Mouse (Mus musculus) hindbrain, embryonic 12.5 days (tissue): Measurements from ENCODE around the gene Alpi. TPM values are rescaled to one million over a fixed set of nuclear protein-coding genes. Genes with fewer than 3 reads are reported as not detected.

Experiments used
- ATAC-seq: fragments of 200-750 bp; cut with Nextera tagmentation; 2 replicates; pipeline ENCODE4 v1.8.0; 2017; ENCODE audit warnings: moderate TSS enrichment; ENCODE audit not compliant: low FRiP score
- H3K27ac ChIP-seq: fragments of 300-500 bp; sonication (generic); 2 replicates; pipeline ENCODE4 v1.5.1; 2016; ENCODE audit warnings: mild to moderate bottlenecking
- H3K27me3 ChIP-seq: fragments of 300-500 bp; sonication (generic); 2 replicates; pipeline ENCODE4 v1.6.1; 2016; ENCODE audit warnings: mild to moderate bottlenecking
- H3K36me3 ChIP-seq: fragments of 300-500 bp; sonication (generic); 2 replicates; pipeline ENCODE4 v1.6.1; 2016; ENCODE audit warnings: mild to moderate bottlenecking
- H3K4me1 ChIP-seq: fragments of 300-500 bp; sonication (generic); 2 replicates; pipeline ENCODE4 v1.6.1; 2016
- H3K4me2 ChIP-seq: fragments of 300-500 bp; sonication (generic); replicated peaks from 2 replicates; pipeline ENCODE4 v1.6.1; 2016; ENCODE audit warnings: mild to moderate bottlenecking
- H3K4me3 ChIP-seq: fragments of 300-500 bp; sonication (generic); 2 replicates; pipeline ENCODE4 v1.5.1; 2016; ENCODE audit warnings: mild to moderate bottlenecking
- H3K9ac ChIP-seq: fragments of 300-500 bp; sonication (generic); 2 replicates; pipeline ENCODE4 v1.6.1; 2016; ENCODE audit warnings: mild to moderate bottlenecking, moderate library complexity
- H3K9me3 ChIP-seq: fragments of 300-500 bp; sonication (generic); replicated peaks from 2 replicates; pipeline ENCODE4 v1.6.1; 2016; ENCODE audit warnings: mild to moderate bottlenecking
- WGBS: fragments of 180-500 bp; shearing (Covaris S2); methylation state at CpG from one replicate; pipeline ENCODE4 v1.1.7; 2016; 5-methylcytosine and 5-hydroxymethylcytosine counted together
- polyA plus RNA-seq: library from polyadenylated mRNA; unstranded; fragments of >200 nt; fragmentation: Nextera tagmentation; extraction: Ambion mirVana; gene quantifications from 2 replicates; pipeline ENCODE4 v1.2.1, GENCODE M21; 2016

Gene Alpi
- polyA plus RNA-seq, 1 experiment from 2014 or later = not detected

GRCm38 (mm10) chr1:87103936-87104335, 2.5 kb upstream of the Alpi start:
- WGBS = 75% methylated on average over 1 of the region's 1 CpGs
- Histone ChIP-seq H3K4me3 (no peak overlapping the region), H3K36me3 (no peaks in the 10 kb centered on the region), H3K27ac (no peak overlapping the region), H3K4me1 (no peaks in the 10 kb centered on the region), H3K9ac (no peak overlapping the region), H3K4me2 (no peak overlapping the region), H3K27me3 (peaks cover 10% of the 10 kb centered on the region), H3K9me3 (no peaks in the 10 kb centered on the region)
- no peak for ATAC-seq

GRCm38 (mm10) chr1:87102114-87102513, 708 bp upstream of the Alpi start:
- Histone ChIP-seq H3K4me1 (no peaks in the 10 kb centered on the region), H3K4me2 (no peak overlapping the region), H3K27me3 (peaks cover 13% of the 10 kb centered on the region), H3K36me3 (no peaks in the 10 kb centered on the region), H3K9ac (no peak overlapping the region), H3K27ac (no peak overlapping the region), H3K9me3 (no peaks in the 10 kb centered on the region), H3K4me3 (no peak overlapping the region)
- WGBS = 88% methylated on average over 3 of the region's 3 CpGs
- ATAC-seq = no peak

DNA sequence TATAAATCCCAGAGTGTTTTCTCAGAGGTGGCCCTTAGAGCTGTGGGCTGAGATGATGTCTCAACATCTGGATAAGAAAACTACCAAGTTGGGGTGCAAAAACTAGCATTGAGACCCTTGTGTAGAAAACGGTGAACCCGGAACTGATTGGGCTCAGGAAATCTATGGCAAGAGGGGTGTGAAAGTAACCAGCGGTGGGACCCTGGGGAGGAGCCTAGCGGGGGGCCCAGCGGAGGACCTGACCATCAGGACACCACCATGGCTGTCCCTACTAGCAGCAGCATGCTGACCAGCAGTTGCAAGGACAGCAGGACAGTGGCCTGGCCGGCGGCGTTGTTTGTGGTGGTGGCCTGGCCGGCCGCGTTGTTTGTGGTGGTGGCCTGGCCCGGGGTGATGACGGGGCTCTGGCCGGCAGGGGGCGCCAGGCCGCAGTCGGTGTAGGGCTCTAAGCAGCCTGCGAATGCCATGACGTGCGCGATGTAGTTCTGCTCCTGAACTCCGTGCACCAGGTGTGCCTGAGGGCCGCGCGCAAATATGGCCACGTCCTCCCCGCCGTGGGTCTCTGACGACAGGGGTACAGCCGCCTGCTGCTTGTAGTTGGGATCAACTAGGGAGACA, 2.9 kb downstream of the Alpi start:
- Histone ChIP-seq H3K4me3 (no peak overlapping the region), H3K27me3 (peaks cover 13% of the 10 kb centered on the region), H3K36me3 (no peaks in the 10 kb centered on the region), H3K9ac (no peak overlapping the region), H3K27ac (no peak overlapping the region), H3K4me1 (no peaks in the 10 kb centered on the region), H3K9me3 (no peaks in the 10 kb centered on the region), H3K4me2 (peak overlapping the region; percentile 32)
- ATAC-seq = peak; percentile 74; the same call in 1 of the 2 replicates
- WGBS = 12% methylated on average over 30 of the region's 30 CpGs

GRCm38 (mm10) chr1:87095642-87096041, 5.8 kb downstream of the Alpi start:
- Histone ChIP-seq H3K9me3 (no peaks in the 10 kb centered on the region), H3K4me1 (no peaks in the 10 kb centered on the region), H3K4me2 (no peak overlapping the region), H3K27me3 (peaks cover 13% of the 10 kb centered on the region), H3K4me3 (no peak overlapping the region), H3K27ac (no peak overlapping the region), H3K9ac (no peak overlapping the region), H3K36me3 (no peaks in the 10 kb centered on the region)
- ATAC-seq = no peak
- WGBS = 82% methylated on average over 8 of the region's 8 CpGs

DNA sequence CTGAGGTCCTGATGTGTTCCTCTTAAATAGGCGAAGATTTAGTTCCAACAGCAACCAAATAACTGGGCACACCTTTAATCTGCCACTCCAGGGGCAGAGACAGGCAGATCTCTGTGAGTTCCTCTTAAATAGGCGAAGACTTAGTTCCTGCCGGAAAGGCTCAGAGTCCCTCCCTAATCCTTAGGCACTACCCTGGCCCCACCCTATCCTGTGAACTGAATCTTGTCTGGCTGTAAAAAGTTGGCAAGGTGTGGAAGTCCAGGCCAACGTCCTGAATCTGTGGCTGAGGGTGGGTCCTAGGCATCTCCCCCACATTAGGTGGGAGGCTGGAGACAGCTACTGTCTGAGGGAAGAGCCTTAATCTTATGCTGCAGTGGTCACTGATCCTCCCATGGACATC, 11.6 kb downstream of the Alpi start, which contains the start of gene Alppl2:
Gene Alppl2 (minus strand): TSS at position 101 of the 400 bp plus-strand sequence.
- no peaks in the 10 kb centered on the region; the same call in 1 of the 2 replicates for H3K9me3 ChIP-seq
- no peaks in the 10 kb centered on the region for H3K36me3 ChIP-seq
- no peaks in the 10 kb centered on the region for H3K27me3 ChIP-seq
- 85% methylated on average over 4 of the region's 4 CpGs for WGBS
- no peak within 1 kb of the TSS for H3K27ac ChIP-seq
- H3K4me3 ChIP-seq = no peak within 1 kb of the TSS
- H3K4me1 ChIP-seq = no peaks in the 10 kb centered on the region
- no peak within 1 kb of the TSS for H3K4me2 ChIP-seq
- H3K9ac ChIP-seq = no peak within 1 kb of the TSS
- ATAC-seq = no peak

DNA sequence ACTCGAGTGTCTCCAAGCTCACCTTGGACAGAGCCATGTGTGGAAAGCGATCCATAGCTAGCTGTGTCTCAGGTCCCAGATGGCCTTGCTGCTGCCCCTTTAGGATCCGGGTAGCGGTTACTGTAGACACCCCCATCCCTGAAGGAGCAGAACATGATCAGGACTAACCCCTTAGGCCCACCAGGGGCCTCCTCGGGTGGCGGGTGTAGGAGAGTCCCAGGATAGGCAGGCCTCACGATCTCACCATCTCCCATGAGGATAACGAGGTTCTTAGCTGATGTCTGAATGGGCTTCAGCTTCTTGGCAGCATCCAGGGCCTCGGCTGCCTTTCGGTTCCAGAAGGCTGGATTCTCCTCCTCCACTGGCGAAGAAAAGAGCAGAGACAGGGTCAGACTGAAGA, 12.2 kb downstream of the Alpi start:
- Histone ChIP-seq H3K27ac (no peak overlapping the region), H3K4me2 (no peak overlapping the region), H3K36me3 (no peaks in the 10 kb centered on the region), H3K9ac (no peak overlapping the region), H3K27me3 (no peaks in the 10 kb centered on the region), H3K4me1 (no peaks in the 10 kb centered on the region), H3K4me3 (no peak overlapping the region), H3K9me3 (no peaks in the 10 kb centered on the region; the same call in 1 of the 2 replicates)
- WGBS = 90% methylated on average over 11 of the region's 11 CpGs
- ATAC-seq = no peak

DNA sequence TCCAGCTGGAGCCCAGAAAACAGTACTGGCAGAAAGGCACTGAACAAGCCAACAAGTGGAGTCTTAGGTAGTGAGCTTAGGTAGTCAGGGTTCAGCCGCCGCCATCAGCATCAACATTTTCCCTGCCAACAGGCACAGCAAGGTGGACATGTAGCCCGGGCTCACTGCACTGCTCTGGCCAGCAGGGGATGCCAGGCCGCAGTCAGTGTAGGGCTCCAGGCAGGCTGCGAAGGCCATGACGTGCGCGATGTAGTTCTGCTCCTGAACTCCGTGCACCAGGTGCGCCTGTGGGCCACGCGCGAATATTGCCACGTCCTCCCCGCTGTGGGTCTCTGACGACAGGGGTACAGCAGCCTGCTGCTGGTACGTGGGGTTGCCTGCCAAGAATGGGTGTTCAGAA, 14.4 kb downstream of the Alpi start:
- Histone ChIP-seq H3K9ac (no peak overlapping the region), H3K4me2 (no peak overlapping the region), H3K4me3 (no peak overlapping the region), H3K4me1 (no peaks in the 10 kb centered on the region), H3K27ac (no peak overlapping the region), H3K36me3 (no peaks in the 10 kb centered on the region), H3K27me3 (no peaks in the 10 kb centered on the region), H3K9me3 (no peaks in the 10 kb centered on the region; the same call in 1 of the 2 replicates)
- ATAC-seq = peak; percentile 52; the same call in 1 of the 2 replicates
- WGBS = 66% methylated on average over 17 of the region's 17 CpGs

DNA sequence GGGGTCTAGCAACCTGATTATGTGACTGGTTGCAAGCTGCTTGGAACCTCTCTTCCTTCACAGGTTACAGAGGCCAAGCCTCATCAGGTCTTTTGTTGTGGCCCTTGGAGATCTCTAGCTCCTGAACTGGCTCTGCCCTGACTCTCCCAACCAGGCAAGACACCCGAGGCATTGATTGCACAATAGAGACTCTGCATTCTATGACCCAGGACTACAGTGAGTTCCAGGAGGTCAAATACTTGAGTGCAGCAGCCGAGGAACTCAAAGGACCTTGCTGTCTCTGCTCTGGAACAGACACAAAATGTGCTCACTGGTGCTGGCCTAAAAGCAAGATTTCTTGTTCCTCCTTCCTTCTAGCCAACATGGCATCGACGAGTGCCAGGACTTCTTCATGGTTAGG, 15.2 kb downstream of the Alpi start:
- no peaks in the 10 kb centered on the region for H3K4me1 ChIP-seq
- no peaks in the 10 kb centered on the region for H3K36me3 ChIP-seq
- H3K9me3 ChIP-seq = no peaks in the 10 kb centered on the region; the same call in 1 of the 2 replicates
- no peak overlapping the region for H3K4me3 ChIP-seq
- WGBS = 68% methylated on average over 4 of the region's 4 CpGs
- no peak for ATAC-seq
- no peaks in the 10 kb centered on the region for H3K27me3 ChIP-seq
- no peak overlapping the region for H3K9ac ChIP-seq
- no peak overlapping the region for H3K27ac ChIP-seq
- no peak overlapping the region for H3K4me2 ChIP-seq

- Histone ChIP-seq H3K9me3 (no peaks in the 10 kb centered on the region), H3K4me3 (no peak overlapping the region), H3K9ac (no peak overlapping the region), H3K27ac (no peak overlapping the region), H3K4me2 (no peak overlapping the region), H3K4me1 (no peaks in the 10 kb centered on the region), H3K36me3 (no peaks in the 10 kb centered on the region), H3K27me3 (no peaks in the 10 kb centered on the region)
- WGBS = 78% methylated on average over 8 of the region's 8 CpGs
- no peak for ATAC-seq
These were observed 27.6 kb downstream of the Alpi start for GRCm38 (mm10) chr1:87073776-87074175.

GRCm38 (mm10) chr1:87070720-87071119, 30.7 kb downstream of the Alpi start:
- no peaks in the 10 kb centered on the region for H3K27me3 ChIP-seq
- WGBS = 45% methylated on average over 16 of the region's 16 CpGs
- ATAC-seq = no peak

GRCm38 (mm10) chr1:87060913-87061312, 40.5 kb downstream of the Alpi start:
- Histone ChIP-seq H3K9me3 (no peaks in the 10 kb centered on the region), H3K4me2 (no peak overlapping the region), H3K9ac (no peak overlapping the region), H3K4me1 (no peaks in the 10 kb centered on the region), H3K27me3 (no peaks in the 10 kb centered on the region), H3K4me3 (no peak overlapping the region), H3K27ac (no peak overlapping the region), H3K36me3 (no peaks in the 10 kb centered on the region)
- no peak for ATAC-seq

More at GRCm38 (mm10) chr1:87070720-87071119, 30.7 kb downstream of the Alpi start:
- H3K4me1 ChIP-seq = 0 out of 2 replicates have a peak, but pooled peaks cover 2% of the 10 kb centered on the region
- H3K9ac ChIP-seq = no peak overlapping the region
- no peak overlapping the region for H3K4me3 ChIP-seq
- H3K9me3 ChIP-seq = no peaks in the 10 kb centered on the region
- no peak overlapping the region for H3K4me2 ChIP-seq
- no peaks in the 10 kb centered on the region for H3K36me3 ChIP-seq
- H3K27ac ChIP-seq = no peak overlapping the region

GRCm38 (mm10) chr1:87059042-87059665, 42.3 kb downstream of the Alpi start:
- Histone ChIP-seq H3K27ac (no peak overlapping the region), H3K4me1 (no peaks in the 10 kb centered on the region), H3K4me2 (no peak overlapping the region), H3K36me3 (no peaks in the 10 kb centered on the region), H3K9me3 (no peaks in the 10 kb centered on the region), H3K9ac (no peak overlapping the region), H3K27me3 (no peaks in the 10 kb centered on the region), H3K4me3 (no peak overlapping the region)
- no peak for ATAC-seq
- WGBS = 85% methylated on average over 8 of the region's 8 CpGs

DNA sequence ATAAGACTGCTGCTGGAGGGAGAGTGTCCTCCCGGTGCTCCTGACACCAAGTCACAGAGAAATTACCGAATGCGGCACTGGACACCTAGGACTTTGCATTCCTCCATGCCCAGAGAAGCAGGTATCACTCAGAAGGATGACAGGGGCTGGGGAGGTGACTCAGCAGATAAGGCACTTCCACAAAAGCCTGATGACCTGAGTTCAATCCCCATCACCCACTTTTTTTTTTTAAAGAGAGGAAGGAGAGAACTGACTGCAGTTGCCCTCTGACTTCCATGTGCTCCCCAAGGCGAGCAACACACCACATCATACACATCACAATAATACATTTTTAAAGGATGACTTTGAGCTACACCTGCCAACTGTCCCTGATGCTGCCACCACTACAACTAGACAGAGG, 44.3 kb downstream of the Alpi start:
- Histone ChIP-seq H3K9me3 (no peaks in the 10 kb centered on the region), H3K36me3 (no peaks in the 10 kb centered on the region), H3K27ac (no peak overlapping the region), H3K4me1 (no peaks in the 10 kb centered on the region), H3K4me2 (no peak overlapping the region), H3K9ac (no peak overlapping the region), H3K4me3 (no peak overlapping the region), H3K27me3 (no peaks in the 10 kb centered on the region)
- ATAC-seq = no peak
- 84% methylated on average over 4 of the region's 4 CpGs for WGBS
